Mouse (Mus musculus): ENCODE data around the gene BC067074. TPM values are rescaled to one million over a fixed set of nuclear protein-coding genes. Genes with fewer than 3 reads are reported as not detected.
A peak's percentile ranks its signal among the peaks of the same experiment; 100 is the strongest.
"Not testable (repeated sequence)": the region's sequence is repeated elsewhere in the genome, so short reads cannot be mapped to it uniquely, and the experiment has no call there.

The BC067074 gene
- total RNA-seq (2015; ENCODE audit: low replicate concordance), result not detected in 2 replicates
- total RNA-seq (2017; ENCODE audit: low replicate concordance), result not detected in 2 replicates

- no peak for ATAC-seq (replicated peaks; ENCODE audit: low FRiP score, poor library complexity, severe bottlenecking)
Observed at GRCm38 (mm10) chr13:113292975-113293706, at the start of gene BC067074. Gene BC067074, plus strand, starts transcription at chr13:113293159.

DNA sequence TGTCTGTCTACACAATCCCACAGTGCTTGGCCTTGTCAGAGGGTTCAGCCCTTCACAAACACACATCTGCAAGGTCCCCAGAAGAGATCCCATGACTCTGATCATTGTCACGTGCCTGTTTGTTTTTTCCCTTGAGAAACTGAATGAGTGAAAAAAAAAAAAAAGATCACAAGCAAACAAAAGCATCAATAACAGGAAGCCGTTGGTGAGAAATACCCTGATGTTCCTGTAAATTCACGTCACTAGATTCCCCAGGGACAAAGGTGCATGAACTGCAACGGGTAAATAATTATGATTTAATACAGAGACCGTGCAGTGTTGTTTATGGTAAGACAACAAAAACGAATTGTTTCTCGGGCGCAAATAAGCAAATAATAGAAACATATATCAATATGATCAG is 47.9 kb upstream of the BC067074 start:
- ATAC-seq (replicated peaks; ENCODE audit: low FRiP score, poor library complexity, severe bottlenecking), result no peak

- not testable (repeated sequence) for ATAC-seq (replicated peaks; ENCODE audit: low FRiP score, poor library complexity, severe bottlenecking)
Observed at GRCm38 (mm10) chr13:113252580-113252979, 40.4 kb upstream of the BC067074 start.

GRCm38 (mm10) chr13:113256766-113257165 is 36.2 kb upstream of the BC067074 start:
- ATAC-seq (replicated peaks; ENCODE audit: low FRiP score, poor library complexity, severe bottlenecking), result no peak

DNA sequence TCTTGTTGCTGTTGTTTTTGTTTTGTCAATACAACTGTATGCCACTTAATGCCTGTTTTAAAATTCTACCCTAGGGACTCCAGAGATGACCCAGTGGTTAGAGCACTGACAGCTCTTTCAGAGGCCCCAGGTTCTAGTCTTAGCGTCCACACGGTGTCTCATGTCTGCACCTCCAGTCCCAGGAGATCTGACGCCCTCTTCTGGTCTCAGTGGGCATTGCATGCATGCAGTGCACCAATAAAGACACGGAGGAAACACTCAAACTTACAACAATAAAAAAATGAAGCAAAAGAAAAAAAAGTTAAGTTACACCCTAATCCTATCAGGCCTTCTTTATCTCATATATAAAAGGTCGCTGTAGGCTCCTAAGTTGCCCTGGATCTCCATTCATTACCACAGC is 35.8 kb upstream of the BC067074 start:
- no peak for ATAC-seq (replicated peaks; ENCODE audit: low FRiP score, poor library complexity, severe bottlenecking)

DNA sequence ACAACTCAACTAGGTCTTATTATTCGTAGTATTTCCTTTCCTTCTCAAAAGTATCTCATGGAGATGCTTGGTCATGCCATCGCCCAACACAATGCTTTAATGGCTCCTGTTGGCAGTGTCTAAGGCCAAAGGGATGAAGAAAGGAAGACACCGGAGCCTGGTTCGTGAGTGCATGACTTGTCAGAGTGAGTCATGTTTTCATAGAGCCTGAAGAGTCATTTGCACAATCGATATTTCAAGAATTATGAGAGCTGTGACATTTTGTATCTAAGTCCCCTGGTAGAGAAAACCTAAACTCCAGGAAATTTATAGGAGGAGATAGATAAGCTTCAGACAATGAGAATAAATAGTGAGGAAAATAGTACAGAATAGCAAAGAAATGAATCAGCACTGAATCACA is 33.7 kb upstream of the BC067074 start:
- ATAC-seq (replicated peaks; ENCODE audit: low FRiP score, poor library complexity, severe bottlenecking), result no peak

DNA sequence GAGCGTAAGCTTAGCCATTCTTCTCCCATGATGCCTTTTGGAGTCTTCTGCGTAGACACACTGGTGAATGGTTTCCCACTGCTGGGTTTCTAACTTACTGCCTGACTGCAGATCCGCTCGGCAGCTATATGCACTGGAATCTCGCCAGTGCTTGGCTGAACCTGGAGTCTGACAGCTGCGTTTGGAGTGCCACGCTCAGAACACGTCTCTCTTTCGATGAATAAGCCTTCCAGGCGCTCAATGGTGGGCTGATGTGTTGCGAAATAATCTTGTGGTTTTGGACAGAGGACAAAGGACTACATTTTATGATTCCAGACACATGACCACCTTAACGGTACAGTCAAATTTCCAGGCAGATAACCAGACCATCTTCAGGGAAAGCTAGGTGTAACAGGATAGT is 30.1 kb upstream of the BC067074 start:
- ATAC-seq (replicated peaks; ENCODE audit: low FRiP score, poor library complexity, severe bottlenecking), result no peak

GRCm38 (mm10) chr13:113265257-113265656 is 27.7 kb upstream of the BC067074 start:
- no peak for ATAC-seq (replicated peaks; ENCODE audit: low FRiP score, poor library complexity, severe bottlenecking)

DNA sequence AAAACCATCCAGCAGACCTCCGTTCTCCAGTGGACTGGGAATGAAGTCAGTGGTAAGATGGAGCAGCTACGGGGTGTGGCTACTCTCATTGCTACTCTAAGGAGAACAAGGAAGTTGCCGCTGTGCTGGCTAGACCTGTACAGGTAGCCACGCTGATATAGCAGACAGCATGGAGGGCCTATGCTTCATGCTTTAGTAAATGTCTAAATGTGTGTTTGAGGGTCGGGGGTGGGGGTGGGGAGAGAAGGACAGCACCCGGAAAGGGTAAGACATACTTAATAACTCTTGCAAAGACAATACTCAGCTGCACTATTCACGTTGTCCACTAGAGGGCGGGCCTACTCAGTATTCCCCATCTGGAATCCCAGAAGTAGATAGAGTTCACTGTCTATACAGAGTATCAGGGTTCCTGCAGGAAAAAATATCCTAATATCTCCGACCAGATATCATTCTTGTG is 26.4 kb upstream of the BC067074 start:
- ATAC-seq (replicated peaks; ENCODE audit: low FRiP score, poor library complexity, severe bottlenecking), result peak; percentile 75

DNA sequence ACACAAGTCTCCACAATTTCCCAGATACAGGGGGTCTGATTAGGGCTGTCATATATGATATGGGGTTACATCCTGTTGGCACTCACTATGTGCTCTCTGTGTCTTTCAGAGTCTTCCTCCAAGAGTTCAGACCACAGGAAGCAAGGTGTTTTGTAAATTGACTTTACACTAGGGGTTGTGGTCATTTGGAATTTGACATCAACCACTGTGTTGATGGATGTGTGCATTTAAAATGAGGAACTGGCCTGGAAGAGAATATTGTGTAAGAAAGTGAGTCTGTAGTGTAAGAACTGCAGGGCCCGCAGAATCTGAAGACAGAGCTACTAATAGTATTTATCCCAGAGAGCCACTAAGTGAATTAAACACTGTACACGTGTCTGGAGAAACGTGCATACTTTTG is 25.8 kb upstream of the BC067074 start:
- ATAC-seq (replicated peaks; ENCODE audit: low FRiP score, poor library complexity, severe bottlenecking), result no peak

- ATAC-seq (replicated peaks; ENCODE audit: low FRiP score, poor library complexity, severe bottlenecking), result no peak
Observed at GRCm38 (mm10) chr13:113269777-113270776, 22.9 kb upstream of the BC067074 start.

GRCm38 (mm10) chr13:113271189-113271588 is 21.8 kb upstream of the BC067074 start:
- ATAC-seq (replicated peaks; ENCODE audit: low FRiP score, poor library complexity, severe bottlenecking), result no peak

GRCm38 (mm10) chr13:113287141-113287540 is 5.8 kb upstream of the BC067074 start:
- ATAC-seq (replicated peaks; ENCODE audit: low FRiP score, poor library complexity, severe bottlenecking), result no peak

DNA sequence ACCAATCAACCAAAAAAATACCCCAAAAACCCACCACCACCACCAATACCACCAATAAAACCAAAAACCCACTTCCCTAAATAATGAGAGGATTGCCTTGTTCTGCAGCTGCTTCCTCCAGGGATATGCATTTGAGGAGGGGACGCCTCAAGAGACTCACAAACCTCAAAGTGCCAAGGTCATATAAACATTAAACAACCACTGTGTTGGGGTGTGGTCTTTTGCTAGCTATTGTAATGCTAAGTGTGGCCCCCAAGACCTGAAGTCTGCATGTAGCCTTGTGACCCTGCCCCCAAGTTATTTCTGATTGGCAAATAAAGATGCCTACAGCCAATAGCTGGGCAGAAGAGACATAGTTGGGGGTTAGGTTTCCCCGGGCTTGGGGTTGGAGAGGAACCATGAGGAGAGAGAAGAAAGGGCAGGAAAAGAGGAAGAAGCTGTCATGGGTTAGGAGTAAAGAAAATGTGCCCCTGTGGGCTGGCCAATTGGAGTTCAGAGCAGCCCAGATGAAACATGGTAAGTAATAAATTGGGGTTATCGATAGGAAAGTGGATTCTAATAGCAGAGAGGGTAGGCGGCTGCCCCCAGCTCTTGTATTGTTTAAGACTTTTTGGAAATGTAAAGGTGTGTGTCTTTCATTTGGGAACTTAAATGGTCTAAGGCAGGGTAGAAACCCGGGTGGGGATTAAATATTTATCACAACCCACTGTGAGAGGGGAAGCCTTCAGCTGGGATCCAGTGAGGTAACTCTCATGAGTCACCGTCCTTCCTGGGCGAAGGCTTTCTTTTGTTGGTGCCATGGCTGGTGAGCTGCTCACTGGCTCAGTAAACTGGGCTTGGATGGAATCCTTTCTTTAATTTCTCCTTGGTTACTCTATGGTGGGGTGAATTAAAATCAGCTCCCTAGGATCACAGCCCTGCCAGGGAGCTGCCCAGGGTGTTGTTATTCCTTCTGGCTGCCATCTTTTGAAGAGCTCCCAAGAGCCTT is 4.5 kb upstream of the BC067074 start:
- ATAC-seq (replicated peaks; ENCODE audit: low FRiP score, poor library complexity, severe bottlenecking), result no peak

DNA sequence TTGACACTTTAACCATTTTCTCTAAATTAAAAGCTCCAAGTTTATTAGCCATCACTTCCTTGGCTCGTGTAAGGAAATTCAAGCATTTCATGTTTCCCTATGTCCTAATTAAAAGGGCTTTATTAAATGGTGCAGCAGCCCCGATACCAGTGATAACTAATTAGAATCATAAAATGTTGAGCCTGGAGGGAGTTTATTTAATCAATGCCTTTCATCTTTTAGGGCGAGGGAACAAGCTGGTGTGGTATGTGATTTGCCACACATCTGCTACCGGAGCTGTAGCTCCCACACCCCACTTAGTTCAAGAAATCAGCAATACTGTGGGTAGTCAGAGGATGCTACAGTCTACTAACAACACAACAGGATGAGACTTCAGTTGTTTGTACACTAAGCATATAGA is 3.2 kb upstream of the BC067074 start:
- no peak for ATAC-seq (replicated peaks; ENCODE audit: low FRiP score, poor library complexity, severe bottlenecking)

DNA sequence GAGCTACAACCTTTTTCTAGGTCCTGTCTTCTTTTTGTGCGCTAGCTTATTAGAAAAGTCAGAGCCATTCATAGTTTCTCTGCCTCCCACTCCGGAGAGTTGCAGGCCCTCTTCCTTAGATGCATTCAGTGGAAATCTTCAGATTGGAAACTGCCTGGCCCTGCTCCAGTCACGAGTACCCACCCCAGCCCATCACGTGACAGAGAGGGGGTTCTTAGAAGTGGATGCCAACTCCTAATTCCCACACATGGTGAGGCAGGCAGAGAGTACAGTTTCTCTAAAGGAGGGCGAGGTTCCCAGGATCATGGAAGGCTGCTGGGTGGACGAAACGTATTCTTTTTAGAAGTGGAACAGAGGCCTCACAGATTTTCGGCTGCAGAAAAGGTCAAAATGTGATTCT is 958 bp upstream of the BC067074 start:
- ATAC-seq (replicated peaks; ENCODE audit: low FRiP score, poor library complexity, severe bottlenecking), result no peak

GRCm38 (mm10) chr13:113293707-113294432 is 911 bp downstream of the BC067074 start:
- ATAC-seq (replicated peaks; ENCODE audit: low FRiP score, poor library complexity, severe bottlenecking), result no peak

GRCm38 (mm10) chr13:113295817-113296485 is 3.0 kb downstream of the BC067074 start:
- no peak for ATAC-seq (replicated peaks; ENCODE audit: low FRiP score, poor library complexity, severe bottlenecking)

Measured in erythroblast, adult 5-6 weeks (primary cell).